Mouse (Mus musculus) heart, embryonic 10.5 days (tissue): ENCODE measurements around the gene 1110059G10Rik. TPM values are rescaled to one million over a fixed set of nuclear protein-coding genes. Genes with fewer than 3 reads are reported as not detected.
A peak's percentile ranks its signal among the peaks of the same experiment; 100 is the strongest.

ENCODE experiments used
- DNase-seq: peaks from one replicate; pipeline ENCODE4 v3.0.0-alpha.2; 2017; ENCODE audit warnings: low spot score
- H3K27ac ChIP-seq: fragments of 300-500 bp; sonication (generic); 2 replicates; pipeline ENCODE4 v1.5.1; 2016; ENCODE audit warnings: mild to moderate bottlenecking
- H3K27me3 ChIP-seq: fragments of 300-500 bp; sonication (generic); 2 replicates; pipeline ENCODE4 v1.6.1; 2016; ENCODE audit warnings: mild to moderate bottlenecking; ENCODE audit not compliant: poor library complexity, insufficient read depth, severe bottlenecking
- H3K36me3 ChIP-seq: fragments of 300-500 bp; sonication (generic); 2 replicates; pipeline ENCODE4 v1.6.1; 2016; ENCODE audit warnings: mild to moderate bottlenecking, moderate library complexity
- H3K4me1 ChIP-seq: fragments of 300-500 bp; sonication (generic); 2 replicates; pipeline ENCODE4 v1.6.1; 2016; ENCODE audit warnings: mild to moderate bottlenecking
- H3K4me3 ChIP-seq: fragments of 300-500 bp; sonication (generic); 2 replicates; pipeline ENCODE4 v1.5.1; 2016; ENCODE audit warnings: mild to moderate bottlenecking, moderate library complexity
- H3K9me3 ChIP-seq: fragments of 300-500 bp; sonication (generic); 2 replicates; pipeline ENCODE4 v1.6.1; 2016; ENCODE audit warnings: mild to moderate bottlenecking, moderate library complexity
- WGBS: fragments of 180-500 bp; shearing (Covaris S2); methylation state at CpG from one replicate; pipeline ENCODE4 v1.1.7; 2016; 5-methylcytosine and 5-hydroxymethylcytosine counted together
- polyA plus RNA-seq: library from polyadenylated mRNA; unstranded; fragments of >200 nt; fragmentation: Nextera tagmentation; extraction: Ambion mirVana; gene quantifications from 2 replicates; pipeline ENCODE4 v1.2.1, GENCODE M21; 2016

1110059G10Rik gene
- polyA plus RNA-seq, result 15.5 and 16.6 TPM in 2 replicates

- WGBS, result under 1% methylated on average over 64 of the region's 64 CpGs
- Histone ChIP-seq H3K36me3 (peaks cover 9% of the 10 kb centered on the region), H3K4me1 (peaks cover 11% of the 10 kb centered on the region), H3K4me3 (peak within 1 kb of the TSS; percentile 91), H3K27ac (peak within 1 kb of the TSS; percentile 95), H3K27me3 (no peaks in the 10 kb centered on the region), H3K9me3 (no peaks in the 10 kb centered on the region)
- DNase-seq, result peak; percentile 96
These were observed at the start of gene 1110059G10Rik, which contains the start of gene Kif15 for GRCm38 (mm10) chr9:122950643-122951475. Gene 1110059G10Rik (minus strand): TSS chr9:122951000. Gene Kif15 (plus strand): TSS chr9:122951046.

GRCm38 (mm10) chr9:122999193-122999586, 48.4 kb upstream of the 1110059G10Rik start:
- no peaks in the 10 kb centered on the region for H3K9me3 ChIP-seq
- H3K4me1 ChIP-seq, result no peaks in the 10 kb centered on the region
- 97% methylated on average over 4 of the region's 4 CpGs for WGBS
- no peak overlapping the region for H3K27ac ChIP-seq
- H3K4me3 ChIP-seq, result no peak overlapping the region
- no peaks in the 10 kb centered on the region for H3K27me3 ChIP-seq
- no peak for DNase-seq
- H3K36me3 ChIP-seq, result peaks cover 88% of the 10 kb centered on the region

DNA sequence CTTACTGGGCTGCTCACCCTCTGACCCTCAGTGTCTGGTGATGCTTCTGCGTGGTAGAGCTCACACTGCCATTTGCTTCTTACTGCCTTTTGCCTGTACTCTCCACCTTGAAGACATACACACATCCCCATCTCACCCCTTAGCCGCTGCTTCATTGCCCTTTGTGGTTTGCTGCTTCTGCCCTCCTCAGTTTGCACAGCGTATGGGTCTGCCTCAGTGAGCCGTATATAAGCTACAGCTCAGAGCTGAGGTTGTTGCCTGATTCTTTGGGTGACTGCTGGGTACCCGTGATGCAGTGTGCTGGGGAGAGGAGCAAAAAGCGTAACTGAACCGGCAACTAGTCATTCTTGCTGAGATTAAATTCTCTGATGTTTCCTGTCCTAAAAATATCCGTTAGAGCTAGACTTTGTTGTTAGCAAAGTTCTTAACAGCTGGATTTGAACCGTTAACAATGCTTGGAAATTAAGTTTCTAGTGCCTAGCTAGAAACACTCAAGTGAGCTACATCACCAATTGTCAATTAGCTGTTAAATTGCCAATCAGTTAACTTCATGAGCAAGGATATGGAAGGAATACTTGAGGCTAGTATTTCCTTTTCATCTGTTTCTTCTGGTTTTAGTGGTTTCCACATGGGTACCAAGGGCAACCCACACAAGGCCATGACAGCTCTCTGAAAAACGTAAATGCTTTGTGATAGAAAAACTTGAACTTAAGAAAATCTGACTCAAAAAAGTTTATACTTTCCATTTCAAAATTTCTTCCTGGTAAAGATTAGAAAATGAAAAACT, 47.8 kb upstream of the 1110059G10Rik start:
- H3K36me3 ChIP-seq, result peaks cover 87% of the 10 kb centered on the region

DNA sequence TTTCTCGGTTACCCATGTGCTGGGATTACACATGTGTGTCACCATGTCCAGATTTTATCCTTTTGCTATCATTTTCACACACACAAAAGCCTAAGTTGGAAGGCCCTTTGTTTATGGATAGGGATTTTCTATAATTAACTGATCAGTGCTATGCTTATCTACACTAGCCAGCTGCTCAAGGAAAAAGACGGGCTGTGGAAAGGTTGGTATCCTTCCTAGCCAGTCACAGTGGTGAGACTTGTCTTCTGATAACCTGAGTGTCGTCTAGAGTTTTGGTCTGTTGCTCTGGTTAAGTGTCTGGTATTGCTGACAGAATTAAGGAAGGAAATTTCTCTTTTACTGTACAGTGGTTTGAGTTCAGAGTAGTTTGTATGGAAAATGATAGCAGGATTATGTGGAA, 21.9 kb downstream of the 1110059G10Rik start:
- H3K27ac ChIP-seq, result no peak overlapping the region
- no peaks in the 10 kb centered on the region for H3K27me3 ChIP-seq
- H3K9me3 ChIP-seq, result 0 out of 2 replicates have a peak, but pooled peaks cover 3% of the 10 kb centered on the region
- H3K4me3 ChIP-seq, result no peak overlapping the region
- H3K4me1 ChIP-seq, result no peaks in the 10 kb centered on the region
- no peak for DNase-seq
- 78% methylated on average over 3 of the region's 3 CpGs for WGBS
- H3K36me3 ChIP-seq, result peaks cover 79% of the 10 kb centered on the region

More for the DNA sequence above, 47.8 kb upstream of the 1110059G10Rik start:
- DNase-seq, result no peak
- 92% methylated on average over 10 of the region's 10 CpGs for WGBS
- H3K27ac ChIP-seq, result no peak overlapping the region
- H3K4me1 ChIP-seq, result no peaks in the 10 kb centered on the region
- no peak overlapping the region for H3K4me3 ChIP-seq
- H3K27me3 ChIP-seq, result no peaks in the 10 kb centered on the region
- H3K9me3 ChIP-seq, result no peaks in the 10 kb centered on the region

- WGBS, result under 1% methylated on average over 43 of the region's 43 CpGs
- peaks cover 32% of the 10 kb centered on the region for H3K36me3 ChIP-seq
- H3K27me3 ChIP-seq, result no peaks in the 10 kb centered on the region
- peak within 1 kb of the TSS; percentile 98 for H3K27ac ChIP-seq
- H3K4me1 ChIP-seq, result 0 out of 2 replicates have a peak, but pooled peaks cover 3% of the 10 kb centered on the region
- no peaks in the 10 kb centered on the region for H3K9me3 ChIP-seq
- peak within 1 kb of the TSS; percentile 97 for H3K4me3 ChIP-seq
- DNase-seq, result peak; percentile 93
These were observed 27.8 kb downstream of the 1110059G10Rik start, which contains the start of gene Zfp105 for GRCm38 (mm10) chr9:122922936-122923381. Gene Zfp105 (plus strand): TSS chr9:122923072.

GRCm38 (mm10) chr9:122922436-122922835, 28.4 kb downstream of the 1110059G10Rik start:
- WGBS, result 17% methylated on average over 3 of the region's 3 CpGs
- Histone ChIP-seq H3K36me3 (peaks cover 27% of the 10 kb centered on the region), H3K27me3 (no peaks in the 10 kb centered on the region), H3K9me3 (no peaks in the 10 kb centered on the region), H3K27ac (peak overlapping the region; percentile 98), H3K4me1 (0 out of 2 replicates have a peak, but pooled peaks cover 3% of the 10 kb centered on the region), H3K4me3 (peak overlapping the region; percentile 97)
- no peak for DNase-seq

DNA sequence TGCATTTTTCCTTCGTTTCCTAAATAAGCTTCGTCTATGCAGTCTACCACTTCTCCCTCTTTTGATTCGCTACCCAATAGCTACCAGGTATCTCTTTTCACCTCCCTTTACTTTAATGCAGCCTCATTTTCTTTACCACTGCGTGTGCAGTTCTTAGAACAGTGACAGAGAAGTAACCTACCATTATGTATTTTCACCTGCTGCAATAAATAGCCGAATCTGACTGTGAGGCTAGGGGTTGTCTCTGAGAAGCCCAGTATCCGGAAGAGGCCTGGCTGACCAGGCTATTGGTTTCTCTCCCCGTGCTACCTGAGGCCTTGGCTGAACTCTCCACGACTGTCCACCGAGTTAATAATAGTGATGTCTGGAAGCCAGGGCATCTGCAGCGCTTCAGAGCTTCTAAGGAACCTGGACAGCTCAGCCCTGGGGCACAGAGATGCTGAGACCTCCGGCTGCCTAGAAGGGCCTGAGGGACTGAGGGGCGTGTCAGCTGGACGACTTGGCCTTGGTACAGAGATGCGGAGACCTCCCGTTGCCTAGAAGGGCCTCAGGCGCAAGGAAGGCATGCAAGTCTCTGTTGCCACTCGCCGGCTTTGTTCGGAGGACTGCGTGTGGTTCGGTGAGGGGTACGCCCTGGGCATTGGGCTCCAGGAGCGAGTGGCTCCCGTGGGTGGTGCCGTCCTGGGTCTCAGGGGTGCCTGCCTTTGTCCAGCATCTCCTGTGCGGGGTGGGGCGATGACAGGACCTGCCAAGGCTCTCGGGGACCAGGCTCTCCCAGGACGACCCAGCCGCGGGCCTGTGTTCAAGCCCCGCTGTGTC, 47.9 kb downstream of the 1110059G10Rik start:
- Histone ChIP-seq H3K36me3 (peaks cover 12% of the 10 kb centered on the region), H3K4me3 (peak overlapping the region; percentile 69), H3K9me3 (no peaks in the 10 kb centered on the region), H3K27me3 (no peaks in the 10 kb centered on the region), H3K27ac (peak overlapping the region; percentile 88), H3K4me1 (0 out of 2 replicates have a peak, but pooled peaks cover 9% of the 10 kb centered on the region)
- peak; percentile 92 for DNase-seq
- WGBS, result 16% methylated on average over 32 of the region's 32 CpGs

- H3K9me3 ChIP-seq, result no peaks in the 10 kb centered on the region
- no peaks in the 10 kb centered on the region for H3K27me3 ChIP-seq
- WGBS, result 83% methylated on average over 2 of the region's 2 CpGs
- H3K4me1 ChIP-seq, result 0 out of 2 replicates have a peak, but pooled peaks cover 9% of the 10 kb centered on the region
- H3K4me3 ChIP-seq, result no peak overlapping the region
- H3K36me3 ChIP-seq, result peaks cover 6% of the 10 kb centered on the region
- DNase-seq, result no peak
- no peak overlapping the region for H3K27ac ChIP-seq
These were observed 49.8 kb downstream of the 1110059G10Rik start for GRCm38 (mm10) chr9:122901047-122901446.

Other genes starting within 250 kb of the 1110059G10Rik start
- 0.10 and 0.18 TPM in 2 replicates for gene Topaz1, start 203.7 kb downstream of the 1110059G10Rik start, polyA plus RNA-seq
- 3.2 and 4.5 TPM in 2 replicates for gene Tcaim, start 145.5 kb downstream of the 1110059G10Rik start, polyA plus RNA-seq
- not detected in 2 replicates for gene Gm35549, start 107.0 kb downstream of the 1110059G10Rik start, polyA plus RNA-seq
- gene Zfp445, start 85.0 kb downstream of the 1110059G10Rik start, polyA plus RNA-seq, result 47.4 and 50.7 TPM in 2 replicates
- gene Zkscan7, start 65.3 kb downstream of the 1110059G10Rik start, polyA plus RNA-seq, result 2.4 and 3.0 TPM in 2 replicates
- gene Zfp105, start 27.9 kb downstream of the 1110059G10Rik start, polyA plus RNA-seq, result 14.5 and 20.4 TPM in 2 replicates
- gene Kif15, start within 50 bp of the 1110059G10Rik start, polyA plus RNA-seq, result 37.3 and 46.9 TPM in 2 replicates
- gene Tmem42, start 70.3 kb upstream of the 1110059G10Rik start, polyA plus RNA-seq, result 15.7 and 16.1 TPM in 2 replicates
- 0.27 and 0.73 TPM in 2 replicates for gene Tgm4, start 83.7 kb upstream of the 1110059G10Rik start, polyA plus RNA-seq
- gene Zdhhc3, start 162.2 kb upstream of the 1110059G10Rik start, polyA plus RNA-seq, result 63.7 and 63.9 TPM in 2 replicates
- 102 and 138 TPM in 2 replicates for gene Exosc7, start 162.2 kb upstream of the 1110059G10Rik start, polyA plus RNA-seq
- gene Clec3b, start 199.9 kb upstream of the 1110059G10Rik start, polyA plus RNA-seq, result not detected in 2 replicates